Mouse (Mus musculus) embryonic facial prominence, embryonic 13.5 days (tissue): ENCODE measurements at regions not wholly inside any gene's neighbourhood (a gene's known extent, or its start where the extent isn't known, plus 50 kb on each side); places are given as distances from the start of the nearest gene placed in this dataset.

Source experiments
- ATAC-seq: fragments of 200-750 bp; cut with Nextera tagmentation; 2 replicates; pipeline ENCODE4 v1.8.0; 2017; ENCODE audit warnings: low read depth; ENCODE audit not compliant: insufficient number of reproducible peaks, insufficient read depth, low FRiP score, low TSS enrichment
- H3K27ac ChIP-seq: fragments of 300-500 bp; sonication (generic); 2 replicates; pipeline ENCODE4 v1.5.1; 2015; ENCODE audit warnings: moderate library complexity, mild to moderate bottlenecking, inconsistent platforms
- H3K27me3 ChIP-seq: fragments of 300-500 bp; sonication (generic); 2 replicates; pipeline ENCODE4 v1.6.1; 2015; ENCODE audit warnings: mild to moderate bottlenecking, inconsistent platforms
- H3K36me3 ChIP-seq: fragments of 300-500 bp; sonication (generic); 2 replicates; pipeline ENCODE4 v1.6.1; 2015; ENCODE audit warnings: mild to moderate bottlenecking, inconsistent platforms
- H3K4me1 ChIP-seq: fragments of 300-500 bp; sonication (generic); 2 replicates; pipeline ENCODE4 v1.6.1; 2015; ENCODE audit warnings: inconsistent platforms
- H3K4me2 ChIP-seq: fragments of 300-500 bp; sonication (generic); 2 replicates; pipeline ENCODE4 v1.6.1; 2015; ENCODE audit warnings: moderate library complexity, mild to moderate bottlenecking, inconsistent platforms
- H3K4me3 ChIP-seq: fragments of 300-500 bp; sonication (generic); 2 replicates; pipeline ENCODE4 v1.5.1; 2015; ENCODE audit warnings: mild to moderate bottlenecking, inconsistent platforms
- H3K9ac ChIP-seq: fragments of 300-500 bp; sonication (generic); 2 replicates; pipeline ENCODE4 v1.6.1; 2015; ENCODE audit warnings: mild to moderate bottlenecking, inconsistent platforms
- H3K9me3 ChIP-seq: fragments of 300-500 bp; sonication (generic); 2 replicates; pipeline ENCODE4 v1.6.1; 2016; ENCODE audit warnings: inconsistent platforms
- WGBS: fragments of 180-500 bp; shearing (Covaris S2); methylation state at CpG from one replicate; pipeline ENCODE4 v1.1.7; 2015; ENCODE audit warnings: mixed read lengths; 5-methylcytosine and 5-hydroxymethylcytosine counted together

- Histone ChIP-seq H3K9ac (no peak overlapping the region), H3K4me1 (0 out of 2 replicates have a peak, but pooled peaks cover 6% of the 10 kb centered on the region), H3K4me3 (no peak overlapping the region), H3K36me3 (no peaks in the 10 kb centered on the region), H3K27me3 (peaks cover 6% of the 10 kb centered on the region), H3K9me3 (no peaks in the 10 kb centered on the region), H3K27ac (no peak overlapping the region), H3K4me2 (no peak overlapping the region)
- WGBS = 54% methylated on average over 3 of the region's 3 CpGs
- ATAC-seq = no peak
These were observed 126.2 kb upstream of the Adamts16 start for GRCm38 (mm10) chr13:70967781-70968180.

DNA sequence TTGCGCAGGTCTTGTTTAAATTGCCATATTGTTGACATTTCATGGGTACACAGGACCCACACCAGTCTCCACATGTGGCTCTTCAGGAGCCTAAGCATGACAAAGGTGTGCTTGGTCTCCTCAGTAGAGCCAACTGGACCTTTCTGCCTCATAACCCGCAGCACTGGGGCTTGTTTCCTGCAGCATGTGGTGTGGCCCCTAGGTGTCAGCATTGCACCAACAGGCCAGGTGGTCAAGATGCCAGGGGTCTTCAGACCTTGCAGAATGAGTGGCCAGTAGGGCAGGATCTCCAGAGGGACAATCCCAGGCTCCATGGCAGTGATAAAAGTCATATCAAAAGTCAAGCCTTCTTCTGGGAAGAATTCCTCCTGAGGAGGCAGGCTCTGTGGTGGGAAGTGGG, 121.8 kb upstream of the Adamts16 start:
- Histone ChIP-seq H3K9me3 (no peaks in the 10 kb centered on the region), H3K4me3 (no peak overlapping the region), H3K4me2 (no peak overlapping the region), H3K27me3 (peaks cover 10% of the 10 kb centered on the region; the same call in 1 of the 2 replicates), H3K4me1 (no peaks in the 10 kb centered on the region), H3K9ac (no peak overlapping the region), H3K27ac (no peak overlapping the region), H3K36me3 (no peaks in the 10 kb centered on the region)
- WGBS = 71% methylated on average over 2 of the region's 2 CpGs
- ATAC-seq = no peak

DNA sequence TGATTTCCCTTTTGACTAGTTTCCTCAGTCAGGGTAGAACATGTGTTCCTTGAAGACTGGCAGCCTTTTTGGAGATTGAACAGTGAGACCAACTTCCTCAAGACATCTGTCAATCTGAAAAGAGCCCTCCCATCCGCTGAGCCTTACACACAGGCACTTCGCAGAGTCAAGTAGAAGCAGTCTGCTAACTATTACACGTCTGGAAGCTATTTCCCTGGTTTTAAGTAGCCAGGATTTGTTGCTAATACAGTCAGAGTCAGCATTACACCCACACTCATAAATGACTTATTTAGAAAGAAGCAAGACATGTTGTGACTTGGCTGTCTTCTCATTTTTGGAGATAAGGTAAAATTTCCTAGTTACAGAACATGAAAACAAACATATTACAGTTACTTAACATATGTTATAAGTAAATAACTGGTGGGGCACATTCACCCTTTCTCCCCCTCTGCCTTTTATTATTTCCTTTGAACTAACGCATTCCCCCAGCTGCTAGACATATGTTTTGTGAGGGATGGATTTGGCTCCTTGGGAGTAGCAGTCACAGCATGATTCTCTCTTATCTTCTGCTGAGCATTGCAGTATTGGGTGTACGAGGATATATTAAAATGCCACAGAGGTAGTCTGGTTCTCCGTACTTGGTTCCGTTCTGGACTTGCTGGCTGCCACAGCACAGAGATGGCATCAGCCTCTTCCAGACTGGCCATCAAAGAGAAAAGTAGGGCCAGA, 92.9 kb upstream of the Adamts16 start:
- Histone ChIP-seq H3K9ac (no peak overlapping the region), H3K4me2 (no peak overlapping the region), H3K4me3 (no peak overlapping the region), H3K27me3 (no peaks in the 10 kb centered on the region; the same call in 1 of the 2 replicates), H3K27ac (no peak overlapping the region), H3K9me3 (no peaks in the 10 kb centered on the region), H3K36me3 (no peaks in the 10 kb centered on the region), H3K4me1 (peaks cover 4% of the 10 kb centered on the region; the same call in 1 of the 2 replicates)
- WGBS = 29% methylated on average over 7 of the region's 7 CpGs
- no peak for ATAC-seq

GRCm38 (mm10) chr13:70913834-70914233, 72.2 kb upstream of the Adamts16 start:
- no peak for ATAC-seq
- H3K27ac ChIP-seq = no peak overlapping the region
- H3K27me3 ChIP-seq = peaks cover 14% of the 10 kb centered on the region
- no peak overlapping the region for H3K4me2 ChIP-seq
- 93% methylated on average over 1 of the region's 1 CpGs for WGBS
- no peaks in the 10 kb centered on the region for H3K36me3 ChIP-seq
- no peak overlapping the region for H3K4me3 ChIP-seq
- no peak overlapping the region for H3K9ac ChIP-seq
- H3K9me3 ChIP-seq = no peaks in the 10 kb centered on the region
- no peaks in the 10 kb centered on the region for H3K4me1 ChIP-seq

DNA sequence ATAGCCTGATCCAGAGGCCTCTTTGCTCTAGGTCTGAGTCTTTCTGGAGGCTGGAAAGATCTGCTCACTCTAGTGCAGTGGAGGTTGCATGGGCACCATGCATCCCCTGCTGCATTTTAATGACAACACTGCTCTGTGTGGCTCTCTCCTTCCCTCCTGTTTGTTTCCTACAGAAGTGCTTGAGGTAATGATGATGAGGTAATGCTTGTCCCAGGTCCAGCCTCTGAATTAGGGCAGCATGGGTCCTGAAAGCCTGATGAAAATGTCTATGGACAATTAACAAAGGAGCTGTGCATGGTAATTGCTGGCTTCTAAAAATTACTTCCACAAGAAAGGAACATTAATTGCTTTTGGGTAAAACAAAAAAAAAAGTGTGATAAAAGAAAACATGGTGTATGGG, 69.3 kb upstream of the Adamts16 start:
- Histone ChIP-seq H3K9ac (no peak overlapping the region), H3K27ac (no peak overlapping the region), H3K4me3 (no peak overlapping the region), H3K9me3 (no peaks in the 10 kb centered on the region), H3K4me2 (no peak overlapping the region), H3K4me1 (no peaks in the 10 kb centered on the region), H3K36me3 (no peaks in the 10 kb centered on the region), H3K27me3 (peaks cover 18% of the 10 kb centered on the region; the same call in 1 of the 2 replicates)
- no peak for ATAC-seq

DNA sequence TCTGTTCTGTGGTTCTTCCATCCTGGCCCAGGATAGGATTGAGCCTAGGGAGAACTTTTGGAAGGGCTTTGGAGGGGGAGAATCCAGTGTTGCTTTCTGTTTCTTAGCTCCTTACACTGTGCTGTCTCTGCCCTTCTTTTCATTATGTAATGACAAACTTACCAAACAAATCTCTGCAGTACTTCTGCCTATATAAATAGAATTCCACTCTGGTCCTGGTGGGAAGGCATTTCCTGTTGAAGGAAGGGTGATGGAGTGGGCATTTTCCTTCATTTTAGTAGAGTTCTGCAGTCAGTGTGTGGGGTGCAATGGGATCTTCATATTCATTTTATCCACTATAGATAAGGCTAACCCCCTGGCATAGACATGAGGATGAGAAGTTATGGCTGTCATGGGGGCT, 63.2 kb upstream of the Adamts16 start:
- no peak overlapping the region for H3K4me2 ChIP-seq
- H3K4me3 ChIP-seq = no peak overlapping the region
- no peak overlapping the region for H3K9ac ChIP-seq
- H3K27me3 ChIP-seq = peaks cover 16% of the 10 kb centered on the region
- H3K9me3 ChIP-seq = no peaks in the 10 kb centered on the region
- no peak for ATAC-seq
- H3K36me3 ChIP-seq = no peaks in the 10 kb centered on the region
- H3K27ac ChIP-seq = no peak overlapping the region
- H3K4me1 ChIP-seq = peaks cover 5% of the 10 kb centered on the region

- Histone ChIP-seq H3K27ac (no peak overlapping the region), H3K36me3 (no peaks in the 10 kb centered on the region), H3K27me3 (peaks cover 13% of the 10 kb centered on the region), H3K9me3 (no peaks in the 10 kb centered on the region), H3K4me1 (peaks cover 5% of the 10 kb centered on the region), H3K9ac (no peak overlapping the region), H3K4me2 (no peak overlapping the region), H3K4me3 (no peak overlapping the region)
- WGBS = 41% methylated on average over 8 of the region's 8 CpGs
- no peak for ATAC-seq
These were observed 62.2 kb upstream of the Adamts16 start for GRCm38 (mm10) chr13:70903831-70904230.

- H3K27ac ChIP-seq = no peak overlapping the region
- no peaks in the 10 kb centered on the region for H3K36me3 ChIP-seq
- H3K9ac ChIP-seq = no peak overlapping the region
- H3K27me3 ChIP-seq = peaks cover 12% of the 10 kb centered on the region
- no peaks in the 10 kb centered on the region for H3K9me3 ChIP-seq
- no peak for ATAC-seq
- no peak overlapping the region for H3K4me3 ChIP-seq
- H3K4me2 ChIP-seq = no peak overlapping the region
- WGBS = 60% methylated on average over 2 of the region's 2 CpGs
- H3K4me1 ChIP-seq = peaks cover 5% of the 10 kb centered on the region
These were observed 61.5 kb upstream of the Adamts16 start for GRCm38 (mm10) chr13:70903150-70903549.

DNA sequence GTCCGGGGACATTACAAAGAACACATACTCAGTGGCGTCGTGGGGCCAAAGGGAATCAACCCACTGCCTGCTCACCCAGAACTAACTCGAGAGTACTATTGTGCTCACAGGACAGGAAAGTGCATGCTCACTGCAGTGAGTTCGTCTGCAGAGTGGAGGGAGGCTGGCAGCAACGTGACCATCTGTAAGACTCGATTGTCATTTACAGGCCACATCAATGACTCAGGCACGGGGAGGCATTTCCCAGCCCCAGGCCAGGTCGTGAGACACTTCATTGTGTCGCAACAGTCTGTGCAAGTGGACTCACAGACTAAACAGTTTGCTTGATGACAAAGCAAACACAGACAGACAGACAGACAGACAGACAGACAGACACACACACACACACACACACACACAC, 61.1 kb upstream of the Adamts16 start:
- Histone ChIP-seq H3K36me3 (no peaks in the 10 kb centered on the region), H3K4me1 (peaks cover 5% of the 10 kb centered on the region), H3K4me3 (no peak overlapping the region), H3K27me3 (peaks cover 8% of the 10 kb centered on the region), H3K9me3 (no peaks in the 10 kb centered on the region), H3K4me2 (no peak overlapping the region), H3K27ac (no peak overlapping the region), H3K9ac (no peak overlapping the region)
- ATAC-seq = no peak
- 24% methylated on average over 10 of the region's 10 CpGs for WGBS

- Histone ChIP-seq H3K9me3 (no peaks in the 10 kb centered on the region), H3K36me3 (no peaks in the 10 kb centered on the region), H3K4me3 (no peak overlapping the region), H3K27me3 (no peaks in the 10 kb centered on the region; the same call in 1 of the 2 replicates), H3K4me1 (no peaks in the 10 kb centered on the region), H3K9ac (no peak overlapping the region), H3K27ac (no peak overlapping the region), H3K4me2 (no peak overlapping the region)
- no peak for ATAC-seq
- 59% methylated on average over 5 of the region's 5 CpGs for WGBS
These were observed 50.0 kb upstream of the Adamts16 start for GRCm38 (mm10) chr13:70891634-70892033.
